Mouse (Mus musculus): ENCODE measurements around the gene Mid1. TPM values are rescaled to one million over a fixed set of nuclear protein-coding genes. Genes with fewer than 3 reads are reported as not detected.
"Not testable (repeated sequence)": the region's sequence is repeated elsewhere in the genome, so short reads cannot be mapped to it uniquely, and the experiment has no call there.

Mid1 gene
- polyA plus RNA-seq, 1 experiment from 2014 or later = 1.6 TPM

DNA sequence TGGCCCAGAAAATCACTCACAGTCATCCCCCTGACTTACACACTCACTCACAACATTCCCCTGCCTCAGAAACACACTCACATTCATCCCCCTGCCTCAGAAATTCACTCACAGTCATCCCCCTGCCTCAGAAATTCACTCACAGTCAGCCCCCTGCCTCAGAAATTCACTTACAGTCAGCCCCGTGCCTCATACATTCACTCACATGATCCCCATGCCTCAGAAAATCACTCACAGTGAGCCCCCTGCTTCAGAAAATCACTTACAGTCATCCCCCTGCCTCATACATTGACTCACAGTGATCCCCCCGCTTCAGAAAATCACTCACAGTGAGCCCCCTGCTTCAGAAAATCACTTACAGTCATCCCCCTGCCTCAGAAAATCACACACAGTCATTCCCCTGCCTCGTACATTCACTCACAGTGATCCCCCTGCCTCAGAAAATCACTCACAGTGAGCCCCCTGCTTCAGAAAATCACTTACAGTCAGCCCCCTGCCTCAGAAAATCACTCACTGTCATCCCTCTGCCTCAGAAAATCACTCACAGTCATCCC, 321.8 kb downstream of the Mid1 start:
- not testable (repeated sequence) for H3K4me3 ChIP-seq (ENCODE audit: low read depth, low read length); H3K36me3 ChIP-seq (replicated peaks; ENCODE audit: insufficient read depth, low read length); H3K27me3 ChIP-seq (ENCODE audit: insufficient read depth, low read length); H3K27ac ChIP-seq (ENCODE audit: low read depth); H3K4me2 ChIP-seq (ENCODE audit: low read depth, low read length); ATAC-seq; H3K4me1 ChIP-seq (ENCODE audit: insufficient read depth); H3K9ac ChIP-seq (replicated peaks)
- peak; percentile 17 for DNase-seq
- peaks cover 14% of the 10 kb centered on the region for H3K9me3 ChIP-seq (ENCODE audit: low read length)
- 54% methylated on average over 3 of the region's 3 CpGs for WGBS (ENCODE audit: insufficient replicate concordance)

DNA sequence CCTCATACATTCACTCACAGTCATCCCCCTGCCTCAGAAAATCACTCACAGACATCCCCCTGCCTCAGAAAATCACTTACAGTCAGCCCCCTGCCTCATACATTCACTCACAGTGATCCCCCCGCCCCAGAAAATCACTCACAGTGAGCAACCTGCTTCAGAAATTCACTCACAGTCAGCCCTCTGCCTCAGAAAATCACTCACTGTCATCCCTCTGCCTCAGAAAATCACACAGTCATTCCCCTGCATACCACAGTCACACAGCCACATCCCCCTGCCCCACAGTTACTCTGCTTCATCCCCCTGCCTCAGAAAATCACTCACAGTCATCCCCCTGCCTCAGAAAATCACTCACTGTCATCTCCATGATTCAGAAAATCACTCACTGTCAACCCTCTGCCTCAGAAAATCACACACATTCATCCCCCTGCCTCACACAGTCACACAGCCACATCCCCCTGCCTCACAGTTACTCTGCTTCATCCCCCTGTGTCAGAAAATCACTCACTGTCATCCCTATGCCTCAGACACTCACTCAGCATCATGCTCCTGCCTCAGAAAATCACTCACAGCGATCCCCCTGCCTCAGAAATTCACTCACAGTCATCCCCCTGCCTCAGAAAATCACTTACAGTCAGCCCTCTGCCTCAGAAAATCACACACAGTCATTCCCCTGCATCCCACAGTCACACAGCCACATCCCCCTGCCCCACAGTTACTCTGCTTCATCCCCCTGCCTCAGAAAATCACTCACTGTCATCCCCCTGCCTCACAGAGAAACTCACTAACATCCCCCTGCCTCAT, 322.6 kb downstream of the Mid1 start:
- H3K4me3 ChIP-seq (ENCODE audit: low read depth, low read length); H3K4me2 ChIP-seq (ENCODE audit: low read depth, low read length); ATAC-seq; H3K36me3 ChIP-seq (replicated peaks; ENCODE audit: insufficient read depth, low read length); H3K4me1 ChIP-seq (ENCODE audit: insufficient read depth); H3K27ac ChIP-seq (ENCODE audit: low read depth); H3K9ac ChIP-seq (replicated peaks); H3K27me3 ChIP-seq (ENCODE audit: insufficient read depth, low read length): not testable (repeated sequence)
- WGBS (ENCODE audit: insufficient replicate concordance) = 45% methylated on average over 2 of the region's 2 CpGs
- 0 out of 2 replicates have a peak, but pooled peaks have one; percentile 1 for TF ChIP-seq CTCF (IDR thresholded peaks at IDR 0.05; ENCODE audit: low read depth)
- peak; percentile 26 for DNase-seq
- peaks cover 14% of the 10 kb centered on the region for H3K9me3 ChIP-seq (ENCODE audit: low read length)

DNA sequence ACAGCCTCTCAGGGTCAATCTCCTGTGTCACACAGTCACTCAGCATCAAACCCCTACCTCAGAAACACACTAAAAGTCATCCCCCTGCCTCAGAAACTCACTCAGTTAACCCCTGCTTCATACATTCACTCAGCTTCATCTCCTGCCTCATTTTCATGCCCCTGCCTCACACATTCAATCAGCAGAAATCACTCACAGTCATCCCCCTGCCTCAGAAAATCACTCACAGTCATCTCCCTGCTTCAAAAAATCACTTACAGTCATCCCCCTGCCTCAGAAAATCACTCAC, 323.1 kb downstream of the Mid1 start:
- H3K4me1 ChIP-seq (ENCODE audit: insufficient read depth); H3K4me3 ChIP-seq (ENCODE audit: low read depth, low read length); H3K27ac ChIP-seq (ENCODE audit: low read depth); H3K9ac ChIP-seq (replicated peaks); H3K4me2 ChIP-seq (ENCODE audit: low read depth, low read length); H3K27me3 ChIP-seq (ENCODE audit: insufficient read depth, low read length); H3K36me3 ChIP-seq (replicated peaks; ENCODE audit: insufficient read depth, low read length); ATAC-seq: not testable (repeated sequence)
- peaks cover 14% of the 10 kb centered on the region for H3K9me3 ChIP-seq (ENCODE audit: low read length)
- peak; percentile 14 for DNase-seq

DNA sequence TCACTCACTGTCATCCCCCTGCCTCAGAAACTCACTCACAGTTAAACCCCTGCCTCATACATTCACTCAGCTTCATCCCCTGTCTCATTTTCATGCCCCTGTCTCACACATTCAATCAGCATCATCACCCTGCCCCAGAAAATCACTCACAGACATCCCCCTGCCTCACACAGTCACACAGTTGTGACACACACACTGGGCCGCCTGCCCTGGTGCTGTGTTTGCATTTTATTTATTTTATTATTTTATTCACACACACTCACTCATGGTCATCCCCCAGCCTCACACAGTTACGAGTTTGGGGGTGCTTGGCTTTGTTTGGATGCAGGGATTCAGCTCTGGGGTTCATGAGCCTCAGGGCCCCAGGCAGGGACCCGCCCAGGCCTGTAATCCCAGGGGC, 323.6 kb downstream of the Mid1 start:
- ATAC-seq; H3K4me1 ChIP-seq (ENCODE audit: insufficient read depth); H3K36me3 ChIP-seq (replicated peaks; ENCODE audit: insufficient read depth, low read length); H3K9ac ChIP-seq (replicated peaks); H3K27ac ChIP-seq (ENCODE audit: low read depth); H3K27me3 ChIP-seq (ENCODE audit: insufficient read depth, low read length): not testable (repeated sequence)
- peak overlapping the region; percentile 69; the same call in 1 of the 2 replicates for H3K4me3 ChIP-seq (ENCODE audit: low read depth, low read length)
- peak overlapping the region; percentile 60; the same call in 1 of the 2 replicates for H3K4me2 ChIP-seq (ENCODE audit: low read depth, low read length)
- 31% methylated on average over 3 of the region's 3 CpGs for WGBS (ENCODE audit: insufficient replicate concordance)
- DNase-seq = peak; percentile 14
- H3K9me3 ChIP-seq (ENCODE audit: low read length) = peaks cover 14% of the 10 kb centered on the region

DNA sequence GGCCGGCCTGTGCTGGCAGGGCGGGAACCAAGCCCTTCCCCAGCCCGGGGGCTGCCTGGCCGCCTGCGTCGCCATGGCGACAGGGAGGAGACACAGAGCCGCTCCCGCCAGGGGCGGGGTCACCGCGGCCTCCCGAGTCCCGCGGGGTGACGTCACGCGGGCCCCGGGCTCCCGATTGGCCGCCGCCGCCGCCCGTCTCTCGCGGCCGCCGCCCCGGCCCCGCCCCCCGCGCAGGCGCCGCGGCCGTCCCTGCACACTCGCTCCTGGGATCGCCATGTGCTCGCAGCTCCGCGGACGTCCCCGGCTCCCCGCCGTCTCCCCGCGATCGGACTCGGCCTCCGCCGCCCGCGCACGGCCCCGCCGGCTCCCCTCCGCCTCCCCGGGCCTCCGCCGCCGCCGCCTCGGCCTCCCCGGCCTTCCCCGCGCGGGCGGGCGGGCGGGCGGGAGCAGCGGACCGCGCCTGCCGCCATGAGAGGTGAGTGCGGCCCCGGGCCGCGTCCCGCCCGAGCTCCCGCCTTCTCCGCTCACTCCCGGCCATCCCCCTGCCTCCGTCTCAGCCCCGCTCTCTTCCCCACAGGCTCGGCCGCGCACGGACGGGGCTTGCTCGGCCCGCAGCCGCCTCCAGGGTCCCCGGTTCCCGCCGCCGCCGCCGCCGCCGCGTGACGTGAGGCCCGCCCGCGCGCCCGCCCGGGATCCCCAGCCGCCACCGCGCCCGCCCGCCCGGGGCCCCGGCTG, 324.2 kb downstream of the Mid1 start, which contains the start of gene Gm21887:
Gene Gm21887 (plus strand): TSS at position 644 of the 735 bp plus-strand sequence.
- ATAC-seq = peak; percentile 75
- not testable (repeated sequence) for H3K36me3 ChIP-seq (replicated peaks; ENCODE audit: insufficient read depth, low read length); H3K4me1 ChIP-seq (ENCODE audit: insufficient read depth); H3K27me3 ChIP-seq (ENCODE audit: insufficient read depth, low read length)
- WGBS (ENCODE audit: insufficient replicate concordance) = 62% methylated on average over 114 of the region's 118 CpGs
- peak within 1 kb of the TSS; percentile 60 for H3K4me2 ChIP-seq (ENCODE audit: low read depth, low read length)
- peaks cover 14% of the 10 kb centered on the region for H3K9me3 ChIP-seq (ENCODE audit: low read length)
- peak within 1 kb of the TSS; percentile 91 for H3K27ac ChIP-seq (ENCODE audit: low read depth)
- H3K9ac ChIP-seq (replicated peaks) = peak within 1 kb of the TSS; percentile 84
- peak; percentile 94 for DNase-seq
- H3K4me3 ChIP-seq (ENCODE audit: low read depth, low read length) = peak within 1 kb of the TSS; percentile 69

DNA sequence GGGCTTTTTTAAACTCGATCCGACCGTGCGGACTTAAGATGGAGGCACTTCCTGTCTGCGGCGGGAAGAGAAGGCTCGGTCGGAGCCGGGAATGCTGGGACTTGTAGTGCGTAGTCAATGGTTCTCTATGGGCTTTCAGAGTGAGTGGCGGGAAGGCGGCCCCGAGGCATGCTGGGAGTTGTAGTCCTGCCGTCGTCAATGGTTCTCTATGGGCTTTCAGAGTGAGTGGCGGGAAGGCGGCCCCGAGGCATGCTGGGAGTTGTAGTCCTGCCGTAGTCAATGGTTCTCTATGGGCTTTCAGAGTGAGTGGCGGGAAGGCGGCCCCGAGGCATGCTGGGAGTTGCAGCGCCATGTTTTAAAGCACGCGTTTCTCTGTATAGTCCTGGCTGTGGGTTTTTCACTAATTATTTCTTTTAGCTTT, 324.8 kb downstream of the Mid1 start:
- H3K4me2 ChIP-seq (ENCODE audit: low read depth, low read length) = 0 out of 2 replicates have a peak overlapping the region, but pooled peaks have one; percentile 60
- peaks cover 14% of the 10 kb centered on the region for H3K9me3 ChIP-seq (ENCODE audit: low read length)
- H3K9ac ChIP-seq (replicated peaks) = peak overlapping the region; percentile 84
- peak overlapping the region; percentile 91 for H3K27ac ChIP-seq (ENCODE audit: low read depth)
- WGBS (ENCODE audit: insufficient replicate concordance) = 59% methylated on average over 25 of the region's 25 CpGs
- peak overlapping the region; percentile 69 for H3K4me3 ChIP-seq (ENCODE audit: low read depth, low read length)
- DNase-seq = peak; percentile 96
- not testable (repeated sequence) for H3K27me3 ChIP-seq (ENCODE audit: insufficient read depth, low read length); H3K36me3 ChIP-seq (replicated peaks; ENCODE audit: insufficient read depth, low read length); H3K4me1 ChIP-seq (ENCODE audit: insufficient read depth)
- peak; percentile 95 for ATAC-seq
